ENCODE assay signal across 8 mouse cellular contexts in the genomic region with DNA sequence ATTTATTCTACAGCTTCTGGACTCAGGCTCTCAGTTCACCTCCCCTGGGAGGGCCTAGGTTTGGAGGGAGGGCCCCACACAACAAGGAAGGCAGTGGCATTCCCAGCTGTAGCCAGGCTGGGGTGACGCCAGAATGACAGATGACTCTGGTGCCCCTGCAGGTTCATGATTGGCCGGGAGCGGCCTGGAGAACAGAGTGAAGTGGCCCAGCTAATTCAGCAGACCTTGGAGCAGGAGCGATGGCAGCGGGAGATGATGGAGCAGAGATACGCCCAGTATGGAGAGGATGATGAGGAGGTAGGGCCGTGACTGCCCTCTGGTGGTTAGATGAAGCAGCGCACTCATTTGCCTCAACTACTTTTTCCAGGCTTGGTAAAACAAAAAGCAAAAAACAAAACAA. TPM values are rescaled to one million over a fixed set of nuclear protein-coding genes. Genes with fewer than 3 reads are reported as not detected.
DNase-seq lines count a peak whose midpoint lies in the region; ATAC-seq and TF ChIP-seq lines count a peak whose summit lies in the region.

No protein-coding gene starts in this region.

- H3K9ac ChIP-seq in intestine, postnatal 0 days (ENCODE audit: low read depth, low read length) = no peak overlapping the region
- peak overlapping the region; percentile 95 for H3K9ac ChIP-seq in liver, embryonic 12.5 days

- H3K36me3 ChIP-seq in intestine, postnatal 0 days (ENCODE audit: control insufficient read depth, insufficient read depth) = peaks cover 78% of the 10 kb centered on the region
- peaks cover 98% of the 10 kb centered on the region for H3K36me3 ChIP-seq in liver, embryonic 12.5 days
- peaks cover 10% of the 10 kb centered on the region for H3K36me3 ChIP-seq in myocyte (ENCODE audit: control insufficient read depth, insufficient read depth)
- peaks cover 47% of the 10 kb centered on the region for H3K36me3 ChIP-seq in thymus, adult 2 months (ENCODE audit: control insufficient read depth, insufficient read depth, low read length)

- H3K4me1 ChIP-seq in cortical plate, adult 2 months (ENCODE audit: control insufficient read depth, insufficient read depth, low read length) = peaks cover 10% of the 10 kb centered on the region
- H3K4me1 ChIP-seq in intestine, postnatal 0 days (replicated peaks; ENCODE audit: control insufficient read depth, insufficient read depth, low read length) = peaks cover 8% of the 10 kb centered on the region; the same call in 1 of the 2 replicates
- peaks cover 99% of the 10 kb centered on the region for H3K4me1 ChIP-seq in liver, embryonic 12.5 days
- peaks cover 56% of the 10 kb centered on the region for H3K4me1 ChIP-seq in thymus, adult 2 months (replicated peaks; ENCODE audit: control insufficient read depth, insufficient read depth, low read length)

- intact Hi-C loops in gastrocnemius, postnatal 36 days (cut with DNase I) = no loop called here

- 6% methylated on average over 8 of the region's 8 CpGs for WGBS in intestine, postnatal 0 days
- 8% methylated on average over 8 of the region's 8 CpGs for WGBS in liver, embryonic 12.5 days (ENCODE audit: insufficient replicate concordance)
- 5% methylated on average over 8 of the region's 8 CpGs for WGBS in thymus, adult 2 months

- H3K27me3 ChIP-seq in intestine, postnatal 0 days (replicated peaks; ENCODE audit: control insufficient read depth, insufficient read depth, low read length) = no peaks in the 10 kb centered on the region
- no peaks in the 10 kb centered on the region for H3K27me3 ChIP-seq in liver, embryonic 12.5 days (replicated peaks)
- no peaks in the 10 kb centered on the region for H3K27me3 ChIP-seq in myocyte (ENCODE audit: control insufficient read depth, insufficient read depth, insufficient read length)
- H3K27me3 ChIP-seq in thymus, adult 2 months (ENCODE audit: control insufficient read depth, insufficient read depth, low read length) = no peaks in the 10 kb centered on the region

- H3K27ac ChIP-seq in cortical plate, adult 2 months (ENCODE audit: insufficient read depth, low read length) = no peak overlapping the region
- no peak overlapping the region for H3K27ac ChIP-seq in intestine, postnatal 0 days (ENCODE audit: low read depth, low read length)
- peak overlapping the region; percentile 90 for H3K27ac ChIP-seq in liver, embryonic 12.5 days
- peak overlapping the region; percentile 30 for H3K27ac ChIP-seq in thymus, adult 2 months (ENCODE audit: control insufficient read depth, insufficient read depth, low read length)

- DNase-seq in A20 (ENCODE audit: low read depth, low spot score) (peak; percentile 51), ZHBTc4 (ENCODE audit: low read depth, low spot score) (peak; percentile 85)
- DNase-seq in gastrocnemius, postnatal 36 days = peak; percentile 36 to 74
- peak; percentile 70 for DNase-seq in thymus, adult 2 months

- 0 out of 2 replicates have a peak, but pooled peaks have one; percentile 4 for ATAC-seq in intestine, postnatal 0 days
- peak; percentile 31; the same call in 1 of the 2 replicates for ATAC-seq in liver, embryonic 12.5 days

- TF ChIP-seq POLR2A in cortical plate, adult 2 months (IDR thresholded peaks at IDR 0.05; ENCODE audit: extremely low read depth, insufficient read depth, low read length) = no peak
- TF ChIP-seq POLR2A in myocyte (IDR thresholded peaks at IDR 0.05; ENCODE audit: insufficient read length, low read depth) = no peak
- TF ChIP-seq POLR2A in thymus, adult 2 months (IDR thresholded peaks at IDR 0.05; ENCODE audit: control insufficient read depth, extremely low read depth, insufficient read depth, low read length, poor library complexity) = 0 out of 2 replicates have a peak, but pooled peaks have one; percentile 23

- no peak overlapping the region for H3K4me3 ChIP-seq in cortical plate, adult 2 months (ENCODE audit: insufficient read depth, low read length)
- H3K4me3 ChIP-seq in intestine, postnatal 0 days (ENCODE audit: low read depth, low read length) = no peak overlapping the region
- peak overlapping the region; percentile 54; the same call in 1 of the 2 replicates for H3K4me3 ChIP-seq in liver, embryonic 12.5 days
- no peak overlapping the region for H3K4me3 ChIP-seq in myocyte
- H3K4me3 ChIP-seq in thymus, adult 2 months (ENCODE audit: control insufficient read depth, insufficient read depth, low read length) = peak overlapping the region; percentile 4; the same call in 1 of the 2 replicates

- TF ChIP-seq CTCF in cortical plate, adult 2 months (IDR thresholded peaks at IDR 0.05; ENCODE audit: extremely low read depth, insufficient read depth, low read length) = peak; percentile 92
- TF ChIP-seq CTCF in intestine, postnatal 0 days (IDR thresholded peaks at IDR 0.05; ENCODE audit: low read depth) = peak; percentile 97
- TF ChIP-seq CTCF in thymus, adult 2 months (IDR thresholded peaks at IDR 0.05; ENCODE audit: borderline replicate concordance, control insufficient read depth, extremely low read depth, insufficient read depth, low read length, poor library complexity) = peak; percentile 80; the same call in 1 of the 2 replicates

- H3K9me3 ChIP-seq in intestine, postnatal 0 days (ENCODE audit: control insufficient read depth) = no peaks in the 10 kb centered on the region
- no peaks in the 10 kb centered on the region for H3K9me3 ChIP-seq in liver, embryonic 12.5 days (replicated peaks)

- H3ac ChIP-seq in myocyte (ENCODE audit: control insufficient read depth, insufficient read length) = no peak overlapping the region

- H3K79me2 ChIP-seq in myocyte (ENCODE audit: control insufficient read depth, insufficient read depth) = peaks cover 3% of the 10 kb centered on the region

- no peak overlapping the region for H3K4me2 ChIP-seq in intestine, postnatal 0 days (replicated peaks; ENCODE audit: low read depth)
- peak overlapping the region; percentile 94 for H3K4me2 ChIP-seq in liver, embryonic 12.5 days
- no peak overlapping the region for H3K4me2 ChIP-seq in myocyte (ENCODE audit: low read depth)

TF ChIP-seq in myocyte, 11 proteins besides CTCF, POLR2A, EP300 and RAD21:
- peak; percentile 44 for TF ChIP-seq POLR2AphosphoS2 (IDR thresholded peaks at IDR 0.05; ENCODE audit: insufficient read length, low read depth)
- no peak for TF ChIP-seq MYOG (IDR thresholded peaks at IDR 0.05; ENCODE audit: control insufficient read depth in 1 of 3, insufficient read depth in 1 of 3, insufficient read length in 2 of 3, low read depth in 2 of 3)

RNA-seq across cellular contexts. Expression of gene Samd14, which starts 8.6 kb away (rescaled TPM):
- polyA plus RNA-seq in cortical plate, adult 2 months (2012; rRNA removed) = 17.8 and 18.0 TPM in 2 replicates
- total RNA-seq in gastrocnemius, postnatal 36 days (2021) = under 1 TPM; 0.44 to 0.56 TPM
- 6.5 and 6.9 TPM in 2 replicates for polyA plus RNA-seq in intestine, postnatal 0 days (2015; fragmentation: Nextera tagmentation; extraction: Ambion mirVana)
- 53.8 and 56.7 TPM in 2 replicates for polyA plus RNA-seq in liver, embryonic 12.5 days (2016; fragmentation: Nextera tagmentation; extraction: Ambion mirVana)
- 14.4 TPM for polyA plus RNA-seq in myocyte (2012; fragmentation: generic; extraction: Trizol)
- polyA plus RNA-seq in thymus, adult 2 months (2012; rRNA removed) = 9.3 and 10.1 TPM in 2 replicates

RNA-seq across cellular contexts. Expression of gene Ppp1r9b, which starts 10.2 kb away (rescaled TPM):
- 284 and 326 TPM in 2 replicates for polyA plus RNA-seq in cortical plate, adult 2 months (2012; rRNA removed)
- total RNA-seq in gastrocnemius, postnatal 36 days (2021) = 10 to 100 TPM; 21.9 to 22.0 TPM
- polyA plus RNA-seq in intestine, postnatal 0 days (2015; fragmentation: Nextera tagmentation; extraction: Ambion mirVana) = 6.3 and 7.1 TPM in 2 replicates
- polyA plus RNA-seq in liver, embryonic 12.5 days (2016; fragmentation: Nextera tagmentation; extraction: Ambion mirVana) = 13.4 and 14.1 TPM in 2 replicates
- polyA plus RNA-seq in myocyte (2012; fragmentation: generic; extraction: Trizol) = 42.4 TPM
- polyA plus RNA-seq in thymus, adult 2 months (2012; rRNA removed) = 112 and 127 TPM in 2 replicates

RNA-seq across cellular contexts. Expression of gene Sgca, which starts 24.9 kb away (rescaled TPM):
- 1.6 and 1.8 TPM in 2 replicates for polyA plus RNA-seq in cortical plate, adult 2 months (2012; rRNA removed)
- 100 to 1,000 TPM; 252 to 259 TPM for total RNA-seq in gastrocnemius, postnatal 36 days (2021)
- polyA plus RNA-seq in intestine, postnatal 0 days (2015; fragmentation: Nextera tagmentation; extraction: Ambion mirVana) = 0.18 and 0.55 TPM in 2 replicates
- polyA plus RNA-seq in liver, embryonic 12.5 days (2016; fragmentation: Nextera tagmentation; extraction: Ambion mirVana) = 0.17 TPM in 1 of 2 replicates, not detected in the other
- 303 TPM for polyA plus RNA-seq in myocyte (2012; fragmentation: generic; extraction: Trizol)
- polyA plus RNA-seq in thymus, adult 2 months (2012; rRNA removed) = 6.3 and 59.1 TPM in 2 replicates

RNA-seq across cellular contexts. Expression of gene Hils1, which starts 33.7 kb away (rescaled TPM):
- not detected in 2 replicates for polyA plus RNA-seq in cortical plate, adult 2 months (2012; rRNA removed)
- not detected for total RNA-seq in gastrocnemius, postnatal 36 days (2021)
- polyA plus RNA-seq in intestine, postnatal 0 days (2015; fragmentation: Nextera tagmentation; extraction: Ambion mirVana) = not detected in 2 replicates
- polyA plus RNA-seq in liver, embryonic 12.5 days (2016; fragmentation: Nextera tagmentation; extraction: Ambion mirVana) = not detected in 2 replicates
- polyA plus RNA-seq in myocyte (2012; fragmentation: generic; extraction: Trizol) = 0.37 TPM
- polyA plus RNA-seq in thymus, adult 2 months (2012; rRNA removed) = 0.12 TPM in 1 of 2 replicates, not detected in the other

RNA-seq across cellular contexts. Expression of gene Pdk2, which starts 40.1 kb away (rescaled TPM):
- polyA plus RNA-seq in cortical plate, adult 2 months (2012; rRNA removed) = 106 TPM in 2 replicates
- 100 to 1,000 TPM; 370 to 480 TPM for total RNA-seq in gastrocnemius, postnatal 36 days (2021)
- 53.2 and 57.4 TPM in 2 replicates for polyA plus RNA-seq in intestine, postnatal 0 days (2015; fragmentation: Nextera tagmentation; extraction: Ambion mirVana)
- polyA plus RNA-seq in liver, embryonic 12.5 days (2016; fragmentation: Nextera tagmentation; extraction: Ambion mirVana) = 10.0 and 11.0 TPM in 2 replicates
- polyA plus RNA-seq in myocyte (2012; fragmentation: generic; extraction: Trizol) = 33.3 TPM
- polyA plus RNA-seq in thymus, adult 2 months (2012; rRNA removed) = 47.7 and 55.0 TPM in 2 replicates

Comparison
In these comparisons a context has a peak if more than half of its experiments do, and no peak if none do; other contexts are left out.
1. H3K27ac ChIP-seq: peak in liver, embryonic 12.5 days (single experiment) and thymus, adult 2 months (single experiment); none in cortical plate, adult 2 months (single experiment) and intestine, postnatal 0 days (single experiment).
2. H3K4me3 ChIP-seq: peak in liver, embryonic 12.5 days (single experiment) and thymus, adult 2 months (single experiment); none in cortical plate, adult 2 months (single experiment), intestine, postnatal 0 days (single experiment) and myocyte (single experiment).
3. Peak in every context shown above with its lines, with median percentiles within 50 percentile points of each other: DNase-seq and CTCF ChIP-seq.